Mouse (Mus musculus) heart, adult 18-20 months (tissue): Measurements from ENCODE around the gene Blnk. TPM values are rescaled to one million over a fixed set of nuclear protein-coding genes. Genes with fewer than 3 reads are reported as not detected.

Experiments
- DNase-seq, 2 experiments: peaks; one replicate each; pipeline ENCODE4 v3.0.0; 2021 to 2022; ENCODE audit warnings: mixed read lengths in 1 of 2
- total RNA-seq, 2 experiments: library from RNA; stranded (reverse); gene quantifications; 2 replicates each; pipeline ENCODE4 v1.2.3; 2021

The Blnk gene
- total RNA-seq, 2 experiments from 2014 or later: 2.1 to 2.5 TPM

- no peak for DNase-seq
These were observed 9.5 kb upstream of the Blnk start for GRCm38 (mm10) chr19:41003694-41004315.

- DNase-seq: no peak
These were observed 5.2 kb upstream of the Blnk start for GRCm38 (mm10) chr19:40999569-40999968.

GRCm38 (mm10) chr19:40998469-40999170 lies 4.3 kb upstream of the Blnk start:
- DNase-seq: peak in 1 of 2 experiments; percentile 55

GRCm38 (mm10) chr19:40996722-40997121 lies 2.4 kb upstream of the Blnk start:
- DNase-seq: no peak

GRCm38 (mm10) chr19:40995449-40996401 lies 1.4 kb upstream of the Blnk start:
- no peak for DNase-seq

- DNase-seq: no peak
These were observed 576 bp upstream of the Blnk start for GRCm38 (mm10) chr19:40994911-40995310.

- DNase-seq: peak in 1 of 2 experiments; percentile 16
These were observed 979 bp downstream of the Blnk start for GRCm38 (mm10) chr19:40993356-40993755.

- DNase-seq: no peak
These were observed 1.8 kb downstream of the Blnk start for GRCm38 (mm10) chr19:40992517-40993044.

- DNase-seq: no peak
These were observed 2.2 kb downstream of the Blnk start for GRCm38 (mm10) chr19:40992096-40992495.

GRCm38 (mm10) chr19:40991626-40992025 lies 2.7 kb downstream of the Blnk start:
- no peak for DNase-seq

GRCm38 (mm10) chr19:40990781-40991343 lies 3.5 kb downstream of the Blnk start:
- DNase-seq: no peak

- no peak for DNase-seq
These were observed 4.3 kb downstream of the Blnk start for GRCm38 (mm10) chr19:40989961-40990600.

- no peak for DNase-seq
These were observed 5.5 kb downstream of the Blnk start for GRCm38 (mm10) chr19:40988856-40989255.

- no peak for DNase-seq
These were observed 9.8 kb downstream of the Blnk start for GRCm38 (mm10) chr19:40984536-40984935.

GRCm38 (mm10) chr19:40980671-40981070 lies 13.7 kb downstream of the Blnk start:
- no peak for DNase-seq

- no peak for DNase-seq
These were observed 16.3 kb downstream of the Blnk start for GRCm38 (mm10) chr19:40978026-40978425.

- no peak for DNase-seq
These were observed 17.1 kb downstream of the Blnk start for GRCm38 (mm10) chr19:40976946-40977917.

- DNase-seq: no peak
These were observed 22.9 kb downstream of the Blnk start for GRCm38 (mm10) chr19:40971273-40971914.

GRCm38 (mm10) chr19:40970775-40971174 lies 23.6 kb downstream of the Blnk start:
- no peak for DNase-seq

- DNase-seq: no peak
These were observed 24.0 kb downstream of the Blnk start for GRCm38 (mm10) chr19:40970301-40970700.
